Mouse (Mus musculus): ENCODE results near the gene Tyms.
A peak's percentile ranks its signal among the peaks of the same experiment; 100 is the strongest.
"Not testable (repeated sequence)": the region's sequence is repeated elsewhere in the genome, so short reads cannot be mapped to it uniquely, and the experiment has no call there.

Tyms gene

GRCm38 (mm10) chr5:30103340-30103739, 29.9 kb upstream of the Tyms start:
- no peak for DNase-seq (ENCODE audit: low spot score in 2 of 2)

DNA sequence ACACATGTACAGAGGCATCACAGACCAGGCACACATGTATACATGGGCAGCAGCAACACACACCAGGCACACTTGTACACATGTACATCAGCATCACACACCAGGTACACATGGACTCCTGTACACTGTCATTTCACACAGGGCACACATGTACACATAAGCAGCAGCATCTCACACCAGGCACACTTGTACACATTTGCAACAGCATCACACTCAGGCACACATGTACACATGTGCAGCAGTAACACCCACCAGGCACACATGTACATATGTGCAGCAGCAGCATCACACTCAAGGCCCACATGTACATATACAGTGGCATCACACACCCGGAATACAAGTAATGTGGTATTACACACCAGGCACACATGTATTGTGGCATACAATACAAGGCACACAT, 24.8 kb upstream of the Tyms start:
- no peak for DNase-seq (ENCODE audit: low spot score in 2 of 2)

- no peak for DNase-seq (ENCODE audit: low spot score in 2 of 2)
Observed at GRCm38 (mm10) chr5:30095731-30096130, 22.3 kb upstream of the Tyms start.

DNA sequence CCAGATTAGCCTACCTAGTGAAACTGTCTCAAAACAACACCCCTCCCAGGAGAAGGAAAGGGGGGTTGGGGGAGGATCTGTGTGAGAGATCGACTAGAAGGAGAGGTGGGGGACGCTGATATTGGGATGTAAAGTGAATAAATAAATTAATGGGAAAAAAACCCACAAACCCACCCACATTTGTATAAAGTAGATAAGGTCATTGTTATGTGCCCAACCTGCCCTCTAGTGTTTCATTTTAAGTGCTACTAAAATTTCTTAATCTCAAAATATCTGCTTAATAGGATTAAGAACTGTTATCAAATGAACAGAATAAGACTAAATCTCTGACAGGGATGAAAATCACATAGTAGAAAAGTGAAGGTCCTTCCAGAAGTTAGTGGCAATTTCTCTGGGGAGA, 21.0 kb upstream of the Tyms start:
- no peak for DNase-seq (ENCODE audit: low spot score in 2 of 2)

DNA sequence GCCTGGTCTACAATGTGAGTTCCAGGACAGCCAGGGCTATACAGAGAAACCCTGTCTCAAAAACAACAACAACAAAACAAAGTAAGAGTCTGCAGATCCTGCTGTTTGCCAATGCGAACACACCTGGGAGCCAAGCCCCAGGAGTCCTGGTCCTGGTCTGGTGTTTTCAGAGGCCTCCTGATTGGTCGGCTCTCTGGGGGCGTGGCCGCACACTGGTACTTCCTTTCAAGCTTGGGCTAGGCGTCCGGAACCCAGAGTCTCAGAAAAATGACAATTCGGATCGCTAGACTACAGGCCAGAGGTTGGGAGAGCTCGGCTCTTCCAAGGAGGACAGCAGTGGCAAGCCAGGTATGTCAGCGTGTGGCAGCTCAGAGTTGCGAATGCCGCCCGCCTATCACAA, 19.3 kb upstream of the Tyms start:
- DNase-seq (ENCODE audit: low spot score in 2 of 2) = no peak

DNA sequence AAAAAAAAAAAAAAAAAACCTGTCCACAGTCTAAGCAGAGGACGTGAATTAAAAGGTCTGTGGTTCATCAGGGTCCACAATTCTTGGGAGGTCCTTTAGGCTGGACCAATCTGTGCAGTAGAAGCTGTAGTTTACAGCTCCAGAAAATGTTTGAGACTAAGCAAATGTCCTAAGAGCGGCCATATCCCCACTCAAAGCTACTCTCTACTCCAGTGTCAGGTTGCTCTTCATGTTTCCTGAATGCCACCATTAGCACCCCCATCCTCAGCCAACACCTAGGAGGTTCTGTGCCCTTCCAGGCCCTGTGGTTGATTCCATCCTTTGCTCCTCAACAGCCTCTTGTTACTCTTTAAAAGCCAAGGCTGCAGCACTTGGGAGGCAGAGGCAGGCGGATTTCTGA, 1.0 kb downstream of the Tyms start:
- no peak for DNase-seq (ENCODE audit: low spot score in 2 of 2)

DNA sequence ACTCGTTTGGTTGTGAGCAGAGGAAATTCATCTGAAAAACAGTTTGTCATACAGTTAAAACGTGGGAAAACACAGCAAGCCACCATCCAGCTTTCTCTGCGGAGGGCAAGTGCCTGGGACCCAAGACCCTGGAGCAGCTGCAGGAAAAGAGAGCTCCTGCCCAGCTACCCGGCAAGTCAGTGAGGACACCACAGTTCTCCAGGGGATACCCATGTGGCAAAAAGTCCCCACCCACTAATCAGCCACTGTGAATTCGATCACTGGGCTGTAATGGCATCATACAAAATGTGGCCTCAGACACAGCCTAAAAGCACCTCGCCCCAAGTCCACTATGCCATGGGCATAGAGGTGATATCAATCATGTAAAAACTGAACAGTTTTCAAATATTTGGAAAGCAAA, 1.7 kb downstream of the Tyms start:
- no peak for DNase-seq (ENCODE audit: low spot score in 2 of 2)

- no peak for DNase-seq (ENCODE audit: low spot score in 2 of 2)
Observed at GRCm38 (mm10) chr5:30067726-30068125, 5.7 kb downstream of the Tyms start.

DNA sequence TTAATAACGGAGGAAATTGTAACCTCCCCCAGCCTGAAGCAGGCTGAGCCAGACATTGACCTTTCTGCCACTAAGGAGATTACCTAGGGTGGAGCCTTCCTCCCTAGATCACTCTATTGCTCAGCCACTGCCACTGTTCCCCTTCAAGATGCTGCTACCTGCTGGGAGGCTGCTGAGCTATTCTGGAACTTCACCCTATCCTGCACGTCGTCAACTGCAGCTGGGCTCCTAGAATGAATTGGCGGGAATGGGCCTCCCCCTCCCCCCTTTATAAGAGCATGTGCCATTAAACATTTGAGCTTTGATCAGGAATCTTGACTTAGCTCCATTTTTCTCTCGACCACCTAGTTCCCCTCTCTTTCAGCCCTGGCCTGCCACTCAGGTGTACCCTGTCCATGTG, 13.8 kb downstream of the Tyms start:
- DNase-seq (ENCODE audit: low spot score in 2 of 2) = not testable (repeated sequence)

- no peak for DNase-seq (ENCODE audit: low spot score in 2 of 2)
Observed at GRCm38 (mm10) chr5:30058216-30058731, 15.1 kb downstream of the Tyms start.

GRCm38 (mm10) chr5:30039841-30040240, 33.6 kb downstream of the Tyms start:
- not testable (repeated sequence) for DNase-seq (ENCODE audit: low spot score in 2 of 2)

DNA sequence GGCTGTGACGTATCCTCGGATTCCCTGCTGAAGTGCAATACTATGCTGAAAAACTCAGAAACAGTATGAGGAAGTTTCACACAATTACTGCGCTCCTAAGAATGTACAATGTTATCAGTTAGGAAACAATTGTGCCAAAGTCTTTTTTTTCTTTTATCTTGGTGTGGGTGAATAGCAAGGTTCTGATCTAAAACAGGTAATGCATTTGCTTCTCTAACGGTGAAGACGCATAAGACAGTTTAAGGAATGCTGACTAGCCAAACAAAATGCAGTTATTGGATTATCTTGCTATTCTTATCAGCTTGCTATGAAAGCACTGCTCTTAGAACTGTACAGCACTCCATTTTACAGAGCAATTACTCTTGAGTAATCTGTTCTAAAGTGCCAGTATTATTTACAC, 34.1 kb downstream of the Tyms start:
- not testable (repeated sequence) for DNase-seq (ENCODE audit: low spot score in 2 of 2)

- DNase-seq (ENCODE audit: low spot score in 2 of 2) = not testable (repeated sequence)
Observed at GRCm38 (mm10) chr5:30037111-30037510, 36.3 kb downstream of the Tyms start.

GRCm38 (mm10) chr5:30035862-30036261, 37.6 kb downstream of the Tyms start:
- not testable (repeated sequence) for DNase-seq (ENCODE audit: low spot score in 2 of 2)

GRCm38 (mm10) chr5:30014580-30014979, 58.8 kb downstream of the Tyms start:
- DNase-seq (ENCODE audit: low spot score in 2 of 2) = peak in 1 of 2 experiments; percentile 10

- DNase-seq (ENCODE audit: low spot score in 2 of 2) = peak; percentile 7 to 13
Observed at GRCm38 (mm10) chr5:30012726-30013503, 60.5 kb downstream of the Tyms start, which contains the start of gene Il6. TSS of gene Il6 (plus strand) at chr5:30013114.
